Mouse (Mus musculus): Measurements from ENCODE around the gene Zfp978.
"Not testable (repeated sequence)": the region's sequence is repeated elsewhere in the genome, so short reads cannot be mapped to it uniquely, and the experiment has no call there.

Zfp978 gene

GRCm38 (mm10) chr4:147351376-147351980 lies 9.6 kb upstream of the Zfp978 start:
- not testable (repeated sequence) for DNase-seq (ENCODE audit: low spot score)

- DNase-seq (ENCODE audit: low spot score), result not testable (repeated sequence)
Measured at GRCm38 (mm10) chr4:147353626-147354025, 7.5 kb upstream of the Zfp978 start.

DNA sequence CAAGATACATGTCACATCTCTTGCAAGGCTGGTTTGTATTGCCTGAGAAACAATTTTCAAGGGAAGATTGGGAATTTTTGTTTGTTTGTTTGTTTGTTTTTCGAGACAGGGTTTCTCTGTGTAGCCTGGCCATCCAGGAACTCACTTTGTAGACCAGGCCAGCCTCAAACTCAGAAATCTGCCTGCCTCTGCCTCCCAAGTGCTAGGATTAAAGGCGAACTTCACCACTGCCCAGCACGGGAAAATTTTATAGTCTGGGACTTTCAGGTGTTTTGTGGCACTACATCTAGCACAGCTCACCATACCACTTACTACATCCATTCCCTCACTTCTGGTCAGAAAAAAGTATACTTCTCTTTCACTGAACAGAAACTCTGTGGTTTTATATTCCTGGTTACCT lies 5.1 kb upstream of the Zfp978 start:
- DNase-seq (ENCODE audit: low spot score), result not testable (repeated sequence)

- not testable (repeated sequence) for DNase-seq (ENCODE audit: low spot score)
Measured at GRCm38 (mm10) chr4:147357195-147357594, 3.9 kb upstream of the Zfp978 start.

- not testable (repeated sequence) for DNase-seq (ENCODE audit: low spot score)
Measured at GRCm38 (mm10) chr4:147361872-147362271, 769 bp downstream of the Zfp978 start.

GRCm38 (mm10) chr4:147369564-147369963 lies 8.5 kb downstream of the Zfp978 start:
- DNase-seq (ENCODE audit: low spot score), result not testable (repeated sequence)

DNA sequence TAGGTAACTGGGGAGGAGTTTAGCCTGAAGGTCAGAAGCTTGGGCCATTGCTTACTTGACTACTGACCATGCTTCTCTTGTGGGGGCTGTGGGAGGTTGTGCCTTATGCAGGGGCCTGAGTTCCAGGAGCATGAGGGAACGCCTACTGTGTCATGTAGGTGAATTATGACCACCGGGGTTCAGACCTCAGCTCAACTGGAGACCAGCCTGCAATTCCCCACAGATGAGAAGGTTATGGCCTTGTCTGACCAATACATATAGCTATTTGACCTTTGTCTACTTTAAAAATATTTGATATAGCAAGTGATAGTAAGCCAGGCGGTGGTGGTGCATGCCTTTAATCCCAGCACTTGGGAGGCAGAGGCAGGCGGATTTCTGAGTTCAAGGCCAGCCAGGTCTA lies 22.1 kb downstream of the Zfp978 start:
- peak; percentile 30 for DNase-seq (ENCODE audit: low spot score)

DNA sequence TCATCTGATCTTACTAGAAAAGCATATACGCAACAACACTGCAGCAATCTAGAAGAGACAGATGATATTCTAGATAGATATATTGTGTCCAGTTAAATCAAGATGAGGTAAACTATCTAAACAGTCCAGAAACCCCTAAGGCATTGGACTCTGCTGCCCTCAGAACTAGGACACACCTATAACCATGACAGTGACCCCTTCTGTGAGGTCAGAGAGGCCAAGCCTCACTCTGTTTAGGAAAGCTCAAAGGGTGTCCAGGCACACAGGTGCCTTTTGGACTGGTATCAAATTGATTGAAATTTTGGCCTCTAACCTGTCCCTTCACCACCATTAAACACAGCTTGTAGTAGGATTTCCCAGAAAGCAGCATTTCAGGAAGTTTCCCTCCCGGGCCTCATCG lies 36.1 kb downstream of the Zfp978 start:
- not testable (repeated sequence) for DNase-seq (ENCODE audit: low spot score)

GRCm38 (mm10) chr4:147397934-147398682 lies 37.0 kb downstream of the Zfp978 start:
- DNase-seq (ENCODE audit: low spot score), result peak; percentile 45

GRCm38 (mm10) chr4:147398741-147399140 lies 37.6 kb downstream of the Zfp978 start:
- peak; percentile 55 for DNase-seq (ENCODE audit: low spot score)

- not testable (repeated sequence) for DNase-seq (ENCODE audit: low spot score)
Measured at GRCm38 (mm10) chr4:147399505-147399904, 38.4 kb downstream of the Zfp978 start.

GRCm38 (mm10) chr4:147400031-147400847 lies 39.1 kb downstream of the Zfp978 start:
- DNase-seq (ENCODE audit: low spot score), result peak; percentile 38

GRCm38 (mm10) chr4:147400848-147401715 lies 40.0 kb downstream of the Zfp978 start:
- peak; percentile 49 for DNase-seq (ENCODE audit: low spot score)

- DNase-seq (ENCODE audit: low spot score), result peak; percentile 46
Measured at GRCm38 (mm10) chr4:147401736-147402506, 40.8 kb downstream of the Zfp978 start.

- peak; percentile 31 for DNase-seq (ENCODE audit: low spot score)
Measured at GRCm38 (mm10) chr4:147402507-147402890, 41.4 kb downstream of the Zfp978 start.

DNA sequence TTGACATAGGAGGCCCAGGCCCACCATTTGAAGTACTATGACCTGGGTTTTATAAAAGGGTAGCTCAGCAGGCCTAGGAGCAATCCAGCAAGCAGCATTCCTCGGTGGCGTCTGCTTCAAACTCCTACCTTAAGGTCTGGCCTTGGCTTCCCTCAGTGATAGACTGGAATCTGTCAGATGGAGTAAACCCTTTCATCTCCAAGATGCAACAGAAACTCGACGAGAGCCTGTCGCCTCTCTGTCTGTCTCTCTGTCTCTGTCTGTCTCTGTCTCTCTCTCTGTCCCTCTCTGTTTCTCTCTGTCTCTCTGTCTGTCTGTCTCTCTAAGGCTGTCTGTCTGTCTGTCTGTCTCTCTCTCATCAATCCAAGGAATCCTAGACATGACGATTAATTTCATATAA lies 42.4 kb downstream of the Zfp978 start:
- peak; percentile 43 for DNase-seq (ENCODE audit: low spot score)

DNA sequence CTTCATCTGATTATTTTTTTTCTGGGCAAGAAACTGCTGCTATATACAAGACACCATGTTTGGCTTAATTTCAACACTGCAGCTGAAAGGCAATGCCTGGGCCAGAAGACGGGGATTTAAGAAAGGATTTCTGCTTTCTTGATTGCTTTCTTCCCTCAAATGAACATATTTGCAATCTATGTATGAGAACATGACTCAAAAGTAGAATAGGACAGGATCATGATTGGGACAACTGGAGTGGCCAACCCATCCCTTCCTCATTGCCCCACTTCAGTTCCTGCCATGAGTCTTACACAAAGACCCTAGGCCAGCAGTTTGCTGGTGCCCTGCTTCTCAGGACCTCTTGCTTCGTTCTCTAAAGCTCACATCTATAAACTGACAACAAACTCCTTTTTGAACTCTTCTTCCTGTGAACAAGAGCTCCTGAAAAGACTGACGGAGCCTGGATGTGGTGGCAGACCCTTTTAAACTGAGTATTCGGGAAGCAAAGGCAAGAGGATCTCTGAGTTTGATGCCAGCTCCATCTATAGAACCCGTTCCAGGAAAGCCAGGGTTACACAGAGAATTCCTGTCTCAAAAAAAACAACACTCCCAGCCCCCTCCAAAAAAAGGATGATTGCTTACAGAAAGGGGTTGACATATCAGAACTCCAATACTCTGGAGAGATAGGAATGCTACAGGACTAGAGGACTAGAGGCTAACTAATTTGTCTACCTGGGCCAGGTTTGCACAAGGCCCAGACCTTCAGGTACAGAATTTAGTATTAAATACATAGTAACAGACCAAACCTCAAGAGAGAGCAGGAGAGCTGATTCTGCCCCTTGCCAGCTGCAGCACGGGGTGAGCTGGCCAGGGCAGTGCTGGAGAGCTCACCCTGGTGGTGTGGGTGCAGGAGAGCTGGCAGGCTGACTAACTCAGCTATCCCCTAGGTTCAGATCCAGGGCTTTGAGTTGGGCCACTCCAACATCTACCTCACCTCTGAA lies 43.1 kb downstream of the Zfp978 start:
- peak; percentile 41 for DNase-seq (ENCODE audit: low spot score)

GRCm38 (mm10) chr4:147406735-147407462 lies 45.8 kb downstream of the Zfp978 start:
- DNase-seq (ENCODE audit: low spot score), result peak; percentile 64

GRCm38 (mm10) chr4:147407463-147407822 lies 46.3 kb downstream of the Zfp978 start:
- no peak for DNase-seq (ENCODE audit: low spot score)
